Mouse (Mus musculus): Measurements from ENCODE around the gene Phf13. TPM values are rescaled to one million over a fixed set of nuclear protein-coding genes. Genes with fewer than 3 reads are reported as not detected.
A peak's percentile ranks its signal among the peaks of the same experiment; 100 is the strongest.

Phf13 gene
- polyA plus RNA-seq, 1 experiment = 7.5 TPM

- H3K36me3 ChIP-seq (ENCODE audit: control insufficient read depth, insufficient read depth, low read length) = peaks cover 24% of the 10 kb centered on the region; the same call in 1 of the 2 replicates
- H3K4me3 ChIP-seq (ENCODE audit: low read depth, low read length) = no peak overlapping the region
- TF ChIP-seq POLR2A (IDR thresholded peaks at IDR 0.05; ENCODE audit: low read depth, low read length) = no peak
- peak; percentile 99 for TF ChIP-seq CTCF (IDR thresholded peaks at IDR 0.05; ENCODE audit: extremely low read depth, insufficient read length, insufficient replicate concordance, low read depth, low read length)
- no peak overlapping the region for H3K27ac ChIP-seq (ENCODE audit: insufficient read depth, low read depth, low read length)
- H3K4me1 ChIP-seq (ENCODE audit: control insufficient read depth, insufficient read depth, insufficient read length, low read length) = no peaks in the 10 kb centered on the region
- WGBS = 12% methylated on average over 5 of the region's 5 CpGs
- no peaks in the 10 kb centered on the region for H3K27me3 ChIP-seq (ENCODE audit: control insufficient read depth, insufficient read depth, low read length)
These were observed 14.7 kb downstream of the Phf13 start for GRCm38 (mm10) chr4:151981363-151981762.

GRCm38 (mm10) chr4:151980699-151981098, 15.4 kb downstream of the Phf13 start:
- no peak for TF ChIP-seq POLR2A (IDR thresholded peaks at IDR 0.05; ENCODE audit: low read depth, low read length)
- TF ChIP-seq CTCF (IDR thresholded peaks at IDR 0.05; ENCODE audit: extremely low read depth, insufficient read length, insufficient replicate concordance, low read depth, low read length) = peak; percentile 40; the same call in 1 of the 2 replicates
- peaks cover 24% of the 10 kb centered on the region; the same call in 1 of the 2 replicates for H3K36me3 ChIP-seq (ENCODE audit: control insufficient read depth, insufficient read depth, low read length)
- no peaks in the 10 kb centered on the region for H3K4me1 ChIP-seq (ENCODE audit: control insufficient read depth, insufficient read depth, insufficient read length, low read length)
- no peaks in the 10 kb centered on the region for H3K27me3 ChIP-seq (ENCODE audit: control insufficient read depth, insufficient read depth, low read length)
- H3K4me3 ChIP-seq (ENCODE audit: low read depth, low read length) = no peak overlapping the region
- no peak overlapping the region for H3K27ac ChIP-seq (ENCODE audit: insufficient read depth, low read depth, low read length)
- 72% methylated on average over 8 of the region's 8 CpGs for WGBS

GRCm38 (mm10) chr4:151977748-151978147, 18.3 kb downstream of the Phf13 start:
- H3K36me3 ChIP-seq (ENCODE audit: control insufficient read depth, insufficient read depth, low read length) = peaks cover 46% of the 10 kb centered on the region
- H3K4me1 ChIP-seq (ENCODE audit: control insufficient read depth, insufficient read depth, insufficient read length, low read length) = no peaks in the 10 kb centered on the region
- H3K27ac ChIP-seq (ENCODE audit: insufficient read depth, low read depth, low read length) = no peak overlapping the region
- peak; percentile 85; the same call in 1 of the 2 replicates for TF ChIP-seq CTCF (IDR thresholded peaks at IDR 0.05; ENCODE audit: extremely low read depth, insufficient read length, insufficient replicate concordance, low read depth, low read length)
- TF ChIP-seq POLR2A (IDR thresholded peaks at IDR 0.05; ENCODE audit: low read depth, low read length) = no peak
- H3K4me3 ChIP-seq (ENCODE audit: low read depth, low read length) = no peak overlapping the region
- no peaks in the 10 kb centered on the region for H3K27me3 ChIP-seq (ENCODE audit: control insufficient read depth, insufficient read depth, low read length)
- WGBS = 42% methylated on average over 10 of the region's 10 CpGs

GRCm38 (mm10) chr4:151975441-151975840, 20.6 kb downstream of the Phf13 start:
- peaks cover 46% of the 10 kb centered on the region for H3K36me3 ChIP-seq (ENCODE audit: control insufficient read depth, insufficient read depth, low read length)
- H3K27ac ChIP-seq (ENCODE audit: insufficient read depth, low read depth, low read length) = no peak overlapping the region
- 96% methylated on average over 3 of the region's 3 CpGs for WGBS
- peak; percentile 32; the same call in 1 of the 2 replicates for TF ChIP-seq CTCF (IDR thresholded peaks at IDR 0.05; ENCODE audit: extremely low read depth, insufficient read length, insufficient replicate concordance, low read depth, low read length)
- no peak for TF ChIP-seq POLR2A (IDR thresholded peaks at IDR 0.05; ENCODE audit: low read depth, low read length)
- H3K4me1 ChIP-seq (ENCODE audit: control insufficient read depth, insufficient read depth, insufficient read length, low read length) = no peaks in the 10 kb centered on the region
- H3K27me3 ChIP-seq (ENCODE audit: control insufficient read depth, insufficient read depth, low read length) = no peaks in the 10 kb centered on the region
- no peak overlapping the region for H3K4me3 ChIP-seq (ENCODE audit: low read depth, low read length)

GRCm38 (mm10) chr4:151972221-151972967, 23.7 kb downstream of the Phf13 start:
- WGBS = 76% methylated on average over 10 of the region's 10 CpGs
- TF ChIP-seq CTCF (IDR thresholded peaks at IDR 0.05; ENCODE audit: extremely low read depth, insufficient read length, insufficient replicate concordance, low read depth, low read length) (peak; percentile 55; the same call in 1 of the 2 replicates), POLR2A (IDR thresholded peaks at IDR 0.05; ENCODE audit: low read depth, low read length) (no peak)
- no peak overlapping the region for H3K27ac ChIP-seq (ENCODE audit: insufficient read depth, low read depth, low read length)
- H3K4me3 ChIP-seq (ENCODE audit: low read depth, low read length) = no peak overlapping the region
- no peaks in the 10 kb centered on the region for H3K27me3 ChIP-seq (ENCODE audit: control insufficient read depth, insufficient read depth, low read length)
- H3K4me1 ChIP-seq (ENCODE audit: control insufficient read depth, insufficient read depth, insufficient read length, low read length) = no peaks in the 10 kb centered on the region
- H3K36me3 ChIP-seq (ENCODE audit: control insufficient read depth, insufficient read depth, low read length) = peaks cover 49% of the 10 kb centered on the region

- no peak overlapping the region for H3K27ac ChIP-seq (ENCODE audit: insufficient read depth, low read depth, low read length)
- WGBS = 91% methylated on average over 26 of the region's 26 CpGs
- no peaks in the 10 kb centered on the region for H3K27me3 ChIP-seq (ENCODE audit: control insufficient read depth, insufficient read depth, low read length)
- no peaks in the 10 kb centered on the region for H3K4me1 ChIP-seq (ENCODE audit: control insufficient read depth, insufficient read depth, insufficient read length, low read length)
- peaks cover 47% of the 10 kb centered on the region for H3K36me3 ChIP-seq (ENCODE audit: control insufficient read depth, insufficient read depth, low read length)
- no peak overlapping the region for H3K4me3 ChIP-seq (ENCODE audit: low read depth, low read length)
- TF ChIP-seq POLR2A (IDR thresholded peaks at IDR 0.05; ENCODE audit: low read depth, low read length) (no peak), CTCF (IDR thresholded peaks at IDR 0.05; ENCODE audit: extremely low read depth, insufficient read length, insufficient replicate concordance, low read depth, low read length) (no peak)
These were observed 27.7 kb downstream of the Phf13 start for GRCm38 (mm10) chr4:151968204-151968921.

- H3K27ac ChIP-seq (ENCODE audit: insufficient read depth, low read depth, low read length) = no peak overlapping the region
- no peak for TF ChIP-seq POLR2A (IDR thresholded peaks at IDR 0.05; ENCODE audit: low read depth, low read length)
- H3K4me3 ChIP-seq (ENCODE audit: low read depth, low read length) = no peak overlapping the region
- H3K4me1 ChIP-seq (ENCODE audit: control insufficient read depth, insufficient read depth, insufficient read length, low read length) = no peaks in the 10 kb centered on the region
- 83% methylated on average over 3 of the region's 3 CpGs for WGBS
- H3K36me3 ChIP-seq (ENCODE audit: control insufficient read depth, insufficient read depth, low read length) = peaks cover 44% of the 10 kb centered on the region
- H3K27me3 ChIP-seq (ENCODE audit: control insufficient read depth, insufficient read depth, low read length) = no peaks in the 10 kb centered on the region
These were observed 33.2 kb downstream of the Phf13 start for GRCm38 (mm10) chr4:151962817-151963216.
